Mouse (Mus musculus) stomach, embryonic 16.5 days (tissue): ENCODE data around the gene Cd63. TPM values are rescaled to one million over a fixed set of nuclear protein-coding genes. Genes with fewer than 3 reads are reported as not detected.

Experiments
- ATAC-seq: fragments of 200-750 bp; cut with Nextera tagmentation; 2 replicates; pipeline ENCODE4 v1.8.0; 2017; ENCODE audit warnings: moderate number of reproducible peaks, moderate TSS enrichment; ENCODE audit not compliant: insufficient read depth, low FRiP score
- H3K27ac ChIP-seq: fragments of 300-500 bp; sonication (generic); 2 replicates; pipeline ENCODE4 v1.5.1; 2014; ENCODE audit warnings: low read length
- H3K27me3 ChIP-seq: fragments of 300-500 bp; sonication (generic); 2 replicates; pipeline ENCODE4 v1.6.1; 2014; ENCODE audit warnings: low read length, control low read depth, mixed read lengths; ENCODE audit not compliant: control insufficient read depth, insufficient read depth
- H3K36me3 ChIP-seq: fragments of 300-500 bp; sonication (generic); 2 replicates; pipeline ENCODE4 v1.6.1; 2014; ENCODE audit warnings: low read length; ENCODE audit not compliant: control insufficient read depth, insufficient read depth
- H3K4me1 ChIP-seq: fragments of 300-500 bp; sonication (generic); 2 replicates; pipeline ENCODE4 v1.6.1; 2014; ENCODE audit warnings: low read length, control low read depth, mixed read lengths; ENCODE audit not compliant: control insufficient read depth, insufficient read depth
- H3K4me2 ChIP-seq: fragments of 300-500 bp; sonication (generic); 2 replicates; pipeline ENCODE4 v1.6.1; 2014; ENCODE audit warnings: low read depth, low read length, mixed read lengths
- H3K4me3 ChIP-seq: fragments of 300-500 bp; sonication (generic); replicated peaks from 2 replicates; pipeline ENCODE4 v1.5.1; 2014; ENCODE audit warnings: mild to moderate bottlenecking, low read length
- H3K9ac ChIP-seq: fragments of 300-500 bp; sonication (generic); 2 replicates; pipeline ENCODE4 v1.6.1; 2014; ENCODE audit warnings: low read length
- H3K9me3 ChIP-seq: fragments of 300-500 bp; sonication (generic); replicated peaks from 2 replicates; pipeline ENCODE4 v1.6.1; 2016; ENCODE audit warnings: low read length, control low read depth; ENCODE audit not compliant: control insufficient read depth
- WGBS: fragments of 180-500 bp; shearing (Covaris S2); extraction: QIAGEN DNeasy Blood & Tissue Kit; methylation state at CpG from one replicate; pipeline ENCODE4 v1.1.7; 2014; 5-methylcytosine and 5-hydroxymethylcytosine counted together
- polyA plus RNA-seq: library from polyadenylated mRNA; unstranded; fragments of >200 nt; fragmentation: Nextera tagmentation; extraction: Ambion mirVana; gene quantifications from 2 replicates; pipeline ENCODE4 v1.2.1, GENCODE M21; 2015

Gene Cd63
- polyA plus RNA-seq, 1 experiment from 2014 or later: 798 TPM

DNA sequence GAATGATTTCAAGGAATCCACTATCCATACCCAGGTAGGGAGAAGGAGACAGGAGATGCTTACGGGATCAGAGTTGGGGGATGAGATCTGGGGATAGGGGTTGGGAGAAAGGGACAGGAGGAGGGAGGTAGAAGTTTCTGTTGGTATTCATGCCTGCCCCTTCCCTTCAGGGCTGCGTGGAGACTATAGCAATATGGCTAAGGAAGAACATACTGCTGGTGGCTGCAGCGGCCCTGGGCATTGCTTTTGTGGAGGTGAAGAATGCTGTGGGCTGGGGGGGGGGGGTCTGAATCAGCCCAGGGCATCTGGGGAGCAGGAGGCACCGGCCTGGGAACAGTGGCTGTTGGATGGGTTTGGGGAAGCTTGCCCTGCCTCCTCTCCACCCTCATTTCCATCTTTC is 11.5 kb downstream of the Cd63 start:
- Histone ChIP-seq H3K9ac (no peak overlapping the region; the same call in 1 of the 2 replicates), H3K4me2 (no peak overlapping the region), H3K4me1 (peaks cover 9% of the 10 kb centered on the region), H3K27me3 (no peaks in the 10 kb centered on the region), H3K9me3 (no peaks in the 10 kb centered on the region), H3K36me3 (no peaks in the 10 kb centered on the region), H3K4me3 (no peak overlapping the region), H3K27ac (no peak overlapping the region)
- WGBS: 85% methylated on average over 4 of the region's 4 CpGs
- ATAC-seq: no peak

DNA sequence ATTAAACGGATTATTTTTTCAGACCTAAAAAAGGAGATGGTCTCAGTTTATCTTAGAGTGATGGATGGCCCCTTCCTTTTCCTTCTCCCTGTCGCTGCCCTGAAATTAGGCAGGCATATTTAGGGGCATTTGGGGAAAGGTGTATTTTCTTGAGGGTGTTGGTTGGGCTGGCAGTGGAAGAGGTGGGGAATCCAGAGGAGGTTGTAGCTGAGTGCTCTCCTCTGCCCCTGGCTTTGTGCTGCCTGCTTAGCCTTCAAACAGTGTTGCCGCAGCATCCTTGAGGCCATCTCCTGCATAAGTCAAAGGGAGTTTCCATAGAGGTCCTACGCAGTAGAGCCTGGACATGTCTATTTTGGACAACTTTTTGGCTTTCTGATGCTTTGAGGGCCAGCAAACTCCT is 12.0 kb downstream of the Cd63 start:
- WGBS: 71% methylated on average over 4 of the region's 4 CpGs
- H3K27ac ChIP-seq: 0 out of 2 replicates have a peak overlapping the region, but pooled peaks have one; percentile 56
- no peak overlapping the region for H3K4me3 ChIP-seq
- H3K36me3 ChIP-seq: no peaks in the 10 kb centered on the region
- H3K9me3 ChIP-seq: no peaks in the 10 kb centered on the region
- no peak overlapping the region for H3K9ac ChIP-seq
- ATAC-seq: no peak
- H3K27me3 ChIP-seq: no peaks in the 10 kb centered on the region
- H3K4me2 ChIP-seq: no peak overlapping the region
- peaks cover 9% of the 10 kb centered on the region for H3K4me1 ChIP-seq

DNA sequence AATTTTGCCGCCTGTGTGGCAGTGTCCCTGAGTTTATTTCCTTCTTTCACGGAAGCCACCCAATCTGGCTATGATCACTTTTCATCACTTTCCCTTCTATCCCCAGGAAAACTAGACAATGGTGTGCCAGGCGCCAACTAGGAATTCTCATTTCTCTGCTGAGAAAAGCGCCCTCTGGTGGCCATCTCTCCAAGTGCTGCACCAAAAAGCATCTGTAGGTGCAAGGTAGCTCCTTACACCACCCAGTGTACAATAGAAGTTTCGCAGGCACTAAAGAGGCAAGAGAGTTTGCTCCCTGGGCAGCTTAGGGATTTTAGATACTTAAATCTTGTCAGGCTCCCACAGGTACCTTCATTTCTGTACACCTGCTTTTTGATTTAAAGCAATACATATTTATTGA is 12.4 kb downstream of the Cd63 start:
- ATAC-seq: no peak
- H3K27ac ChIP-seq: 0 out of 2 replicates have a peak overlapping the region, but pooled peaks have one; percentile 56
- no peaks in the 10 kb centered on the region for H3K27me3 ChIP-seq
- peaks cover 11% of the 10 kb centered on the region for H3K4me1 ChIP-seq
- H3K36me3 ChIP-seq: no peaks in the 10 kb centered on the region
- no peaks in the 10 kb centered on the region for H3K9me3 ChIP-seq
- no peak overlapping the region for H3K4me3 ChIP-seq
- 9% methylated on average over 5 of the region's 5 CpGs for WGBS
- no peak overlapping the region for H3K4me2 ChIP-seq
- H3K9ac ChIP-seq: no peak overlapping the region

DNA sequence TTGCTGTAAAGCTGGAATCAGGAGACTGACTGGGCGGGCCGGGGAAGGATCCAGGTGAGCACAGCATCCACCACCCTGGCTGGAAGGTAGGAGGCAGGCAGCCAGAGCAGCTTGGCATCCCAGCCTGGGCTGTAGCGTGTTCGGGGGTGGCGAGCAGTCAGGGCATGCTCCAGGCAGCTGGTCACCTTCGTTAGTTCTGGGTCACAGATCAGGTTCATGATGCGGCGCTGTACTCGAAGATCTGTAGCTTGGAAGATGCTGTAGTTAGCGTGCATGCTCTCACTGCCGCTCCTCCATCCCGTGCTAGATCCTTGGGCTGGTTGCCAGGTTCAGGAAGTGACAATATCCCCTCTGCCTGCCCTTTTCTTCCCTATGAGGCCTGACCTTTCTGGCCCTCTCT is 12.9 kb downstream of the Cd63 start:
- ATAC-seq: no peak
- WGBS: 87% methylated on average over 12 of the region's 12 CpGs

DNA sequence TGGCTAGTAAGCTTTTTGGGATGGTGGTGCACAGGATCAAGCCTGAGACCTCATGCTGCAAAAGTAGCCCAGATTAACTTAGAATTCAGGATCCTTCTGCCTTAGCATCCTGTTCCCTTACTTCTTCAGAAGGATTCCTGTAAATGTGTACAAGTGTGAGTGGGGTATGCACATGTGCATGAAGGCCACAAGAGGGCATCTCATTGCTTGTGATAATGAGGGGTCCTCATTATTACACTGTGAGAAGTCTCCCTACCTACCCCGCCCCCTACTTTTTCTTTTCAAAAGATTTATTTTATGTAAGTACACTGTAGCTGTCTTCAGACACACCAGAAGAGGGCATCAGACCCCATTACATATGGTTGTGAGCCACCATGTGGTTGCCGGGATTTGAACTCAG is 14.8 kb downstream of the Cd63 start:
- H3K4me3 ChIP-seq: no peak overlapping the region
- H3K9ac ChIP-seq: no peak overlapping the region
- H3K4me2 ChIP-seq: no peak overlapping the region
- peaks cover 28% of the 10 kb centered on the region for H3K4me1 ChIP-seq
- H3K27ac ChIP-seq: no peak overlapping the region
- no peaks in the 10 kb centered on the region for H3K36me3 ChIP-seq
- no peaks in the 10 kb centered on the region for H3K9me3 ChIP-seq
- no peaks in the 10 kb centered on the region for H3K27me3 ChIP-seq
- ATAC-seq: no peak
- WGBS: 94% methylated on average over 2 of the region's 2 CpGs

More for the DNA sequence above, 12.9 kb downstream of the Cd63 start:
- Histone ChIP-seq H3K4me3 (no peak overlapping the region), H3K4me1 (peaks cover 15% of the 10 kb centered on the region), H3K9me3 (no peaks in the 10 kb centered on the region), H3K36me3 (no peaks in the 10 kb centered on the region), H3K9ac (no peak overlapping the region), H3K4me2 (no peak overlapping the region), H3K27me3 (no peaks in the 10 kb centered on the region), H3K27ac (no peak overlapping the region)

DNA sequence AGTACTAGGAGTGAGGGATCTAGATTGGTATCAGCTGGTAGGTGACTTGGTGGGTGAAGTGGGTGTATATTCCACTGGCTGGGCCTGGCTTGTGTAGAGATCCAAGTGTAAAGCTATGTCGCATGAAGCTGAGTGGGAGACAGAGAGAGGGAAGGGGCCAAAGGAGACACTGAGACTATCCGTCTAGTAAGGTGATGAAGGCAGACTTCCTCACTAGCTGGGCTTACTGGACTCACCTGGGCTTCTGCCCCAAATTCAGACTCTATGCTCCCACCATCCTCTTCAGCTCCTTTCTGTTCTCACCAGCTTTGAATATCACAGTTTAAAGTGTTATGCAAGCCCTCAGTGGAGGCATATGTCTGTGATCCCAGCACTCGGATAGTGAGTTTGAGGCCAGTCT is 15.9 kb downstream of the Cd63 start:
- 89% methylated on average over 3 of the region's 3 CpGs for WGBS
- H3K9ac ChIP-seq: no peak overlapping the region
- no peak overlapping the region for H3K27ac ChIP-seq
- no peak overlapping the region for H3K4me2 ChIP-seq
- H3K4me3 ChIP-seq: no peak overlapping the region
- ATAC-seq: no peak
- H3K27me3 ChIP-seq: no peaks in the 10 kb centered on the region
- H3K4me1 ChIP-seq: peaks cover 32% of the 10 kb centered on the region
- H3K9me3 ChIP-seq: no peaks in the 10 kb centered on the region
- no peaks in the 10 kb centered on the region for H3K36me3 ChIP-seq

DNA sequence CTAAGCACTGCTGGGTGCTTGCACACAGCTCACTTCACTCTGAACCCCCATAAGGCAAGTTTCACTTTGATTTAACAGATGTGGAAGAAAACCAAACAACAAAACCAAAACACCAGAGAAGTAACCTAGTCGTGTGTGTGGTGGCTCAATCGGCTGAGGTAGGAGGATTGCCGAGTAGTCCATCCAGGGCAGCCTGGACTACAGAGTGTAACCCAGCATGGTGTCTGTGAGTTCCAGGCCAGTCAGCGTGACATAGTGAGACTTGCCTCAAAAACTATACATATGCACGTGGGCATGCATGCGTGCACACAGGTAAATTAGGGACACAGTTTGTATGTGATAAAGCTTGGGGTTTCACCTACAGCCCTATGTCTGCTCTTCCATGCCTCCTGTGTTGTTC is 16.6 kb downstream of the Cd63 start:
- no peak for ATAC-seq
- Histone ChIP-seq H3K4me3 (no peak overlapping the region), H3K9me3 (no peaks in the 10 kb centered on the region), H3K27me3 (no peaks in the 10 kb centered on the region), H3K36me3 (no peaks in the 10 kb centered on the region), H3K4me2 (no peak overlapping the region), H3K4me1 (peaks cover 39% of the 10 kb centered on the region), H3K27ac (no peak overlapping the region), H3K9ac (no peak overlapping the region)
- WGBS: 87% methylated on average over 6 of the region's 6 CpGs

DNA sequence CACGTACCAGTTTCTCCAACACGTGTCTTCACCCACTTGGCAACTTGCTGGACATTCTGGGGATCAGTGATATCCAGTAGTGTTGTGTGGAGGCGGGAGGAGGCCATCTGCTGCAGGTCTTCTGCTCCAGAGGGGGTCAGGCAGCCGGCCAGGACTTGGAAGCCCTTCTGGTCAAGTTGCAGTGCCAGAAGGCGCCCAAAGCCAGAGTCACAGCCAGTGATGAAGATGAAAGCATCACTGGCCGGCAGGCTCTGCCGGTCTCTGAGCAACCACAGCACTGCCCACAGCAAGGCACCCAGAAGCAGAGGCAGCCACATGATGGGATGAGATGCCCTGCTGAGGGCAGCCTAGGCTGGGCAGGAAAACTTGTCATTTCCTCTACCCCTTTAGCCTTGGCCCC is 17.5 kb downstream of the Cd63 start:
- H3K4me3 ChIP-seq: no peak overlapping the region
- H3K4me1 ChIP-seq: peaks cover 44% of the 10 kb centered on the region
- no peak overlapping the region for H3K9ac ChIP-seq
- no peak for ATAC-seq
- H3K9me3 ChIP-seq: no peaks in the 10 kb centered on the region
- no peaks in the 10 kb centered on the region for H3K36me3 ChIP-seq
- H3K27ac ChIP-seq: peak overlapping the region; percentile 97; the same call in 1 of the 2 replicates
- WGBS: 72% methylated on average over 7 of the region's 7 CpGs
- no peak overlapping the region for H3K4me2 ChIP-seq
- H3K27me3 ChIP-seq: no peaks in the 10 kb centered on the region

DNA sequence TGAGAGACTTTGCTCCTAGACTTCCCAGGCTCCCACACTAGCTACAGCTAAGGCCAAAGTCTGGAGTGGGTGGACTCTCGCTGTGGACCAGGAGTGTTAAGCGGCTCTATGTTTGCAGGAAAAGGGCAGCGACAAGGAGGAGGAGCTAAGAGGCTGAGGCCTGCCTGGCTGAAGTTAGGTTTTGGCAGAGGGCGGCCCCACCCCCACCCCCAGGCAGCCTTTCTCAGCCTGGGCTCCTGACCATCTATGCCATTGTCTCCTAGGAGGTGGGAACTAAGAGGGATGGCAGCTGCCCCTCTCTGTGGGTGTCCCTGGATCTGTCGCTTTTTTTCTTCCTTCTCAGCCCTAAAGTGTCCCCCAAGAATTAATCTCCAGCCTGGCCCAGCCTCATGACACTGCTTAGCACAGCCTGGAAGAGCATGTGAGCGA is 18.4 kb downstream of the Cd63 start:
- WGBS: 24% methylated on average over 6 of the region's 6 CpGs
- Histone ChIP-seq H3K27ac (peak overlapping the region; percentile 97), H3K9me3 (no peaks in the 10 kb centered on the region), H3K27me3 (no peaks in the 10 kb centered on the region), H3K4me3 (no peak overlapping the region), H3K4me1 (peaks cover 51% of the 10 kb centered on the region), H3K9ac (peak overlapping the region; percentile 53; the same call in 1 of the 2 replicates), H3K4me2 (no peak overlapping the region; the same call in 1 of the 2 replicates), H3K36me3 (no peaks in the 10 kb centered on the region)
- ATAC-seq: peak; percentile 12; the same call in 1 of the 2 replicates

DNA sequence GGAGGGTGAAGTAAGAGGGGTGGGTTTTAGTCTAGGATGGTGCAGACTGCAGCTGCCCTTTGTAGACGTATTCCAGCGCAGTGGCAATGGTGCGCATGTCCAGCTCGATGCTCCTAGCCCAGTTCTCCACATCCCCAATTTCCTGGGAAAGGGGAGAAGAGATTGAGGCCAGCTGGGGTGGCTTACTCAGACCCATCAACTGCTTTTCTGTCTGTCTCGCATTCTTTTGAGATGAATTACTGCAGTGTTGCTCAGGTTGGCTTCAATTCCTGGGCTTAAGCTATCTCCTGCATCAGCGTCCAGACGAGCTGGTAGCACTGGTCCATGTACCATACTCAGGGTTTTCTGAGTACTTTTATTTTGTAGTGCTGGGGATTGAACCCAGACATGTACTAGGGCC is 19.2 kb downstream of the Cd63 start:
- H3K36me3 ChIP-seq: no peaks in the 10 kb centered on the region
- ATAC-seq: no peak
- no peaks in the 10 kb centered on the region for H3K9me3 ChIP-seq
- H3K4me2 ChIP-seq: no peak overlapping the region
- peak overlapping the region; percentile 97 for H3K27ac ChIP-seq
- peaks cover 52% of the 10 kb centered on the region for H3K4me1 ChIP-seq
- no peaks in the 10 kb centered on the region for H3K27me3 ChIP-seq
- no peak overlapping the region for H3K9ac ChIP-seq
- WGBS: 64% methylated on average over 7 of the region's 7 CpGs
- H3K4me3 ChIP-seq: no peak overlapping the region
